Mouse (Mus musculus): ENCODE measurements around the gene Sh3bgrl. TPM values are rescaled to one million over a fixed set of nuclear protein-coding genes. Genes with fewer than 3 reads are reported as not detected.

Sh3bgrl gene
- polyA plus RNA-seq, 1 experiment from 2014 or later = 121 TPM

DNA sequence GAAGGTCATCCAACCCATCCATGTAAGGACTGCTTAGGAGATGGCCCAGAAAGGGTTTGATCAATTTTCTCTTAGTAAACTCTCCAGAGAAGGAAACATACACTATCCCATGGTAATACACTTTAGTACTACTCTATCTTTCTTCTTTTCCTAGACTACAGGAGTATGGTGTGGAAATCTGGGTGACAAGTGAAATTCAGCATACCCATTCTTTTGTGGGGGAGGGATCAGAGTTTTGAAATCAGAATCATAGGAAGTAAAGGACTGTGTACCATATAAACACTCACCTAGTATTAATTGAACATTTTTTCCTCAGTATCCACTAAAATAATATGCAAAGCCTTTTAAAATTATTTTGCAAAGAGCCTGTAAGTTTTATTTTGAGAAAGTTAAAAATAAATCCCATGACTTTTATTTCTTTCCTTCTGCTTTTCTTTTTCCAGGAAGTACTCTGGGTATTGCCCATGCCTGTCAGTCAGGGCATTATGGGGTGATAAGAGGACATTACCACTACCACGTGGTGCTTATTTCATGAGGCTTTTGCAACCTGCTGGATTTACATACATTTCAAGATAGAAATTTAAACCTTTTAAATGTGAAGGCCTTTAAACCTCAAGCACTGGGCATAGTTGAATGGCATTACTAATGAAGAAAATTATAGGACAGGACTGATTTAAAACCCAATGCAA lies 13.1 kb downstream of the Sh3bgrl start:
- Histone ChIP-seq H3K9me3 (ENCODE audit: low read length) (no peaks in the 10 kb centered on the region), H3K4me1 (ENCODE audit: insufficient read depth, low read length) (no peaks in the 10 kb centered on the region), H3K4me2 (replicated peaks; ENCODE audit: low read depth, low read length) (no peak overlapping the region), H3K9ac (replicated peaks; ENCODE audit: low read length) (no peak overlapping the region), H3K36me3 (ENCODE audit: insufficient read depth, low read length) (no peaks in the 10 kb centered on the region), H3K4me3 (ENCODE audit: low read length) (no peak overlapping the region), H3K27me3 (ENCODE audit: insufficient read depth, low read length) (no peaks in the 10 kb centered on the region), H3K27ac (ENCODE audit: low read length) (no peak overlapping the region)
- no peak for ATAC-seq (ENCODE audit: low FRiP score, low TSS enrichment)
- 46% methylated on average over 1 of the region's 1 CpGs for WGBS

DNA sequence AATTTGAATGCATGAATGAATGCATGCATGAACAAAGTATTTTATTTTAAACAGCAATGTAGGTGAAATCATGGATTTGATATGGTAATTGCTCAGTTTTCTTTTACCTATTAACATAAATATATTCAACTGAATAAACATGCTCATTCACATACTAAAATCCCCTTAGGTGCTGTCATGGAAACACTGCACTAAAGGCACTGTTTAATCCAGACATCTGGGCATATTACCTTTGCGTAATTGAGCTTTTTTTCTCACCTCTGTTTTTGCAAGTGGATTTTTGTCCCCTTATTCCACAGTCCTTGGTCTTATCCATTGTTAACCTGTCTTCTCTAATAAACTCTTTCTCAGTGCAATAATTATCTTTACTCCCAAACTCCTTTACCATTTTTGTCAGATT lies 17.7 kb downstream of the Sh3bgrl start:
- no peaks in the 10 kb centered on the region for H3K9me3 ChIP-seq (ENCODE audit: low read length)
- 88% methylated on average over 1 of the region's 1 CpGs for WGBS
- no peak overlapping the region for H3K27ac ChIP-seq (ENCODE audit: low read length)
- H3K4me2 ChIP-seq (replicated peaks; ENCODE audit: low read depth, low read length) = no peak overlapping the region
- H3K4me3 ChIP-seq (ENCODE audit: low read length) = no peak overlapping the region
- H3K4me1 ChIP-seq (ENCODE audit: insufficient read depth, low read length) = no peaks in the 10 kb centered on the region
- no peaks in the 10 kb centered on the region for H3K27me3 ChIP-seq (ENCODE audit: insufficient read depth, low read length)
- H3K36me3 ChIP-seq (ENCODE audit: insufficient read depth, low read length) = no peaks in the 10 kb centered on the region
- H3K9ac ChIP-seq (replicated peaks; ENCODE audit: low read length) = no peak overlapping the region
- no peak for ATAC-seq (ENCODE audit: low FRiP score, low TSS enrichment)

DNA sequence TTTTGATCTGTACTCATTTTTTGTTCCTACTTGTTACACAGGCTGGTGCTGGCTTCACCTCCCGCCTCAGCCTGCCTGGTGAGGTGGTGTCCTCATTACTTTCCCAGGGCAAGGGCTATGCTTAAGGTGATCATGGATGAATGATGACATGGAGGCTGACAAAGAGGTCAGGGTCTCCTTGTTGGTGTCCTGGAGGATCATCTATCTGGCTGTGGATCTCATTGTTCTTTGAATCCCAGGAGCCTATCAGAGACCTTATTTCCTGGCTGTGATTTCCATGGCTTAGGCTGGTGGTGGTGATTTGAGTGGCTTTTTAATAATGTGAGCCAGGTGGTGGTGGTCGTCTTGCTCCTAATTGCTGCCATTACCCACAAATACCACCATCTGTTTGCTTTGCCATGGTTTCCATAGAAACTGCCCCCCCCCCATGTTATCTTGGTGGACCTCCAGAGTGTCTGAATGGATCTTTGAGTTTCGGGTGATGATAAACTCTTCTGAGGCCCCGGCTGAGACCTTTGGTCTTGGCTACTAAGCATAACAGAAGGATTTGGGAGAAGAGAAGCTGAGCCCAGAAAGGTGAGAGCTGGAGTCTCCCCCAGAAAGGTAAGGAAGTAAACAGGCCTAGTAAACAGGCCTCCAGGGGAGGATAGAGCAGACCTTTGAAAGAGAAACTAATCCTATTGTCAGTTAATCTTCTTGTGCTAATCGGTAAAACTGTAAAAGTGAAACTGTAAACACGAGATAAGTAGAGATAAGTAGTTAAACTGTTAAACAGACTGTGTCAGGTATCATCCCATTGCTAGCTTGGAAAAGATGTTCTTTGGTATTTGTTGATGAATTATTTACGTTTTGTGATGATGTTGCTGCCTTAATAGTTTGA lies 18.5 kb downstream of the Sh3bgrl start:
- no peak overlapping the region for H3K4me3 ChIP-seq (ENCODE audit: low read length)
- no peak overlapping the region for H3K9ac ChIP-seq (replicated peaks; ENCODE audit: low read length)
- no peaks in the 10 kb centered on the region for H3K4me1 ChIP-seq (ENCODE audit: insufficient read depth, low read length)
- no peaks in the 10 kb centered on the region for H3K36me3 ChIP-seq (ENCODE audit: insufficient read depth, low read length)
- no peak overlapping the region for H3K27ac ChIP-seq (ENCODE audit: low read length)
- H3K9me3 ChIP-seq (ENCODE audit: low read length) = no peaks in the 10 kb centered on the region
- ATAC-seq (ENCODE audit: low FRiP score, low TSS enrichment) = no peak
- WGBS = 48% methylated on average over 7 of the region's 7 CpGs
- no peaks in the 10 kb centered on the region for H3K27me3 ChIP-seq (ENCODE audit: insufficient read depth, low read length)
- no peak overlapping the region for H3K4me2 ChIP-seq (replicated peaks; ENCODE audit: low read depth, low read length)

DNA sequence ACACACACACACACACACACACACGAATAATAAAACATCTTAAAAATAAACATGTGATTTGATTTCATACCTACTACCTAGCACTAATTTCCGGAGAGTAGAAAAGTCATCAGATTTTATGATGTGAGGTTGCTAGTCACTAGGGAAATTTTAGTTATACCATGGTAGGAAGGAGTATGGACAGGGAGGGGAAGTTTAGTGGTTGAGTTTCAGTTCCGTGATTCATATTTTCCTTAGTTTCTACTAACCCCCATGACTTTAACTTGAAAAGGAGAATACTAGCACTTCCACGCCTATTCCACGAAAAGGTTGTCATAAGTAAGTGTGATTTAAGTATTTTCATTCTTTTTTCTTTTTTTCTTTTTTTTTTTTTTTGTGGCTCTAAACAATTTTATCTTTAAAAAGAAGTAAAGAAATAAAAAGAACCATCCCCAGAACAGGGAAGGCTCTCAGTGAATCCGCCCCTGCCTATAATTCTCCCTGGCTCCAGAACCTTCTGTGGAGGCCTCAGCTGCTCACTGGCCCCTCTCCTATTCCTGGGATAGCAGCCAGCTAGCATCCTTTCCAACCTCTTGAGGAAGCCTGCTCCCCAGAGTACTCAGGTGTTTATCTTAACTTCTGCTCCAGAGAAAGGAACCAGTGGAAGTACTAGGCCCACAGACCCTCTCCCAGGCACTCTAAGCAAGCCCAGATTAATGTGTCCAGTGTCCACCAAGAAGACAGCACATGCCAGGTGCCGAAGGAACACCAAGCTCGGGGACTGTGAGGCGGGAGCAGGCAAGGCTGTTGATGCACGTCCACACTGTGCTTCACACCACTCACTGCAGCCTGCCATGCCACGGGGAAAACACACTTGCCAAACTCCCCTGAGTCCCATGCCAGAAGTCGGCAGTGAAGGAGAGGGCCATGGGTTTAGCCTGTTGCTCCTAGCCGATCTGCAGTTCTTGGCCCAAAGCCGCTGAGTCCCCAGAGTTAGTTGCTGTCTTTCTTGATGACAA lies 25.0 kb downstream of the Sh3bgrl start:
- WGBS = 76% methylated on average over 14 of the region's 14 CpGs
- ATAC-seq (ENCODE audit: low FRiP score, low TSS enrichment) = peak; percentile 70; the same call in 1 of the 2 replicates
- Histone ChIP-seq H3K9ac (replicated peaks; ENCODE audit: low read length) (no peak overlapping the region), H3K9me3 (ENCODE audit: low read length) (no peaks in the 10 kb centered on the region), H3K4me3 (ENCODE audit: low read length) (no peak overlapping the region), H3K36me3 (ENCODE audit: insufficient read depth, low read length) (no peaks in the 10 kb centered on the region), H3K27ac (ENCODE audit: low read length) (no peak overlapping the region), H3K4me1 (ENCODE audit: insufficient read depth, low read length) (0 out of 2 replicates have a peak, but pooled peaks cover 3% of the 10 kb centered on the region), H3K4me2 (replicated peaks; ENCODE audit: low read depth, low read length) (no peak overlapping the region), H3K27me3 (ENCODE audit: insufficient read depth, low read length) (no peaks in the 10 kb centered on the region)

DNA sequence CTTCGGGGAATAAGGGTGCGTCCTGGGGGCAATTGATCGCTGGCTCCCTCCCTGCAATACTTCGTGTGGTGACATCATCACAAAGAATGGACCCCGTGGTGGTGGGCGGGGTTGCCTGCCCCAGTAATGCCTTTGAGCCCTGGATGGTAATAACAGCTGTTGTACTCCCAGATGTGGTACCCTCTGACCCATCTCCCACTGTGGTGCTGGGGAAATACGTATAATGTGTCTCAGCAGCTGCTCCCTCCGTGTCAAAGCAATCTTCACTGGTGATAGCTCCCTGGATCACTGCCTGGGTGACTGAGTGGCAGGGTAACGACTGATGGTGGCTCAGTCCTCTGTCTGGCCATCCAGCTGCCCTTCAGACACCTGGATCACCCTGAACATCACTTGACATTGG lies 26.0 kb downstream of the Sh3bgrl start:
- no peak overlapping the region for H3K9ac ChIP-seq (replicated peaks; ENCODE audit: low read length)
- no peaks in the 10 kb centered on the region for H3K27me3 ChIP-seq (ENCODE audit: insufficient read depth, low read length)
- WGBS = 46% methylated on average over 9 of the region's 9 CpGs
- no peaks in the 10 kb centered on the region for H3K36me3 ChIP-seq (ENCODE audit: insufficient read depth, low read length)
- no peaks in the 10 kb centered on the region for H3K9me3 ChIP-seq (ENCODE audit: low read length)
- H3K4me2 ChIP-seq (replicated peaks; ENCODE audit: low read depth, low read length) = no peak overlapping the region
- 0 out of 2 replicates have a peak, but pooled peaks cover 3% of the 10 kb centered on the region for H3K4me1 ChIP-seq (ENCODE audit: insufficient read depth, low read length)
- no peak overlapping the region for H3K27ac ChIP-seq (ENCODE audit: low read length)
- no peak overlapping the region for H3K4me3 ChIP-seq (ENCODE audit: low read length)
- ATAC-seq (ENCODE audit: low FRiP score, low TSS enrichment) = 0 out of 2 replicates have a peak, but pooled peaks have one; percentile 15

DNA sequence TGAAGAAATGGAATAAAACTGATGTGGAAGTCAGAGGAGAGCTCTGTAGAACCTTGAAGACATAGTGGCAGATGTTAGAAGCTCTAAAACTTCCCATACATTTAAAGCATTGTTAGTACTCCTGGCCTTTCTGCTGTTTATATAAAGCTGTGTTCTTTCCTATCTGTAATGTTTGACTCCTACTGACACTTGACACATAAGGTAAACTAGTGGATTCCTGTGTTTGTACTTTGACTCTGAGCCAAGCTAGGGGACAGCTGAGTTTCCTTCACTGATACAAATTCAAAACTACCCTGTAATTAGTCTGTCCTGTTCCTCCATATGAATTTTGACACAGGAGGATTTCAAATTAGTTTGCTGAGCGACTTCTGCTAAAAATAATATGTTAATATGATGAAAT lies 27.5 kb downstream of the Sh3bgrl start:
- no peak for ATAC-seq (ENCODE audit: low FRiP score, low TSS enrichment)
- 55% methylated on average over 1 of the region's 1 CpGs for WGBS

DNA sequence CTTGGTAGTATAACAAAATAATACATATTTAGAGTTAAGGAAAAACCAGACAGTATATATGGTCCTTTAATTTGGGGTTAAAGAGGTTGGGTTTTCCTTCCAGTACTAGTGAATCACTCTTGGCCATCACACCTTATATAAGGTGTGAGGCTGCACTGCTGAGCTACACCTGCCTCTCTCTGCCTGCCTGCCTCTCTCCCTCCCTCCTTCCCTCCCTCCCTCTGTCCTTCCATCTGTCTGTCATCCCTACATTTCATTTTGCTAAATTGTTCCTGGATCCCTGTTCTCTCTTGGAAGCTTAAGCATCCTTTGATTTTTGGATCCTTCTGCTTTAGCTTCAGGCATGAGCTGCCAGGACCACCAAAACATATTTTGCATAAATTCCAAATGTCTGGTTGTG lies 28.6 kb downstream of the Sh3bgrl start:
- no peaks in the 10 kb centered on the region for H3K36me3 ChIP-seq (ENCODE audit: insufficient read depth, low read length)
- H3K27me3 ChIP-seq (ENCODE audit: insufficient read depth, low read length) = no peaks in the 10 kb centered on the region
- H3K27ac ChIP-seq (ENCODE audit: low read length) = no peak overlapping the region
- no peak overlapping the region for H3K4me2 ChIP-seq (replicated peaks; ENCODE audit: low read depth, low read length)
- 0 out of 2 replicates have a peak, but pooled peaks cover 3% of the 10 kb centered on the region for H3K4me1 ChIP-seq (ENCODE audit: insufficient read depth, low read length)
- ATAC-seq (ENCODE audit: low FRiP score, low TSS enrichment) = no peak
- no peak overlapping the region for H3K4me3 ChIP-seq (ENCODE audit: low read length)
- H3K9ac ChIP-seq (replicated peaks; ENCODE audit: low read length) = no peak overlapping the region
- no peaks in the 10 kb centered on the region for H3K9me3 ChIP-seq (ENCODE audit: low read length)

More for the DNA sequence above, 27.5 kb downstream of the Sh3bgrl start:
- Histone ChIP-seq H3K9ac (replicated peaks; ENCODE audit: low read length) (no peak overlapping the region), H3K36me3 (ENCODE audit: insufficient read depth, low read length) (no peaks in the 10 kb centered on the region), H3K9me3 (ENCODE audit: low read length) (no peaks in the 10 kb centered on the region), H3K27me3 (ENCODE audit: insufficient read depth, low read length) (no peaks in the 10 kb centered on the region), H3K4me3 (ENCODE audit: low read length) (no peak overlapping the region), H3K27ac (ENCODE audit: low read length) (no peak overlapping the region), H3K4me1 (ENCODE audit: insufficient read depth, low read length) (0 out of 2 replicates have a peak, but pooled peaks cover 3% of the 10 kb centered on the region), H3K4me2 (replicated peaks; ENCODE audit: low read depth, low read length) (no peak overlapping the region)

DNA sequence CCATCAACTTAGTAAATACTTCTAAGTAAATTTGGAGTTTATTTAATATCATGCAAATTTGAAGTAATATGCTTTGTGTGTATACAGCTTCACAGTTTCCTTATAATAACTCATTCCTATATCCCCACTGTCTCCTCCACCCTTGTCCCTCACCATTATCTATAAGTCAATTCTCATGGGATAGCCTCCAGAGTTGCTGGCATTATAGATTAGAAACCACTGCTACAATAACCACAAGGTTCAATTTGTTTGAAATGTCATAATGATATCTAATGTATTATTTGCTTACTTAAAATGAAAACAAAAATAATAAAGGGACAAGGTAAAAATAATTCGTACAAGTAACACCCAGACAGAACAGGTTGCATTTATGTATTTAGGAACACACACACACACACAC lies 31.7 kb downstream of the Sh3bgrl start:
- H3K27me3 ChIP-seq (ENCODE audit: insufficient read depth, low read length) = no peaks in the 10 kb centered on the region
- H3K9me3 ChIP-seq (ENCODE audit: low read length) = no peaks in the 10 kb centered on the region
- H3K4me1 ChIP-seq (ENCODE audit: insufficient read depth, low read length) = 0 out of 2 replicates have a peak, but pooled peaks cover 3% of the 10 kb centered on the region
- H3K9ac ChIP-seq (replicated peaks; ENCODE audit: low read length) = no peak overlapping the region
- WGBS = 86% methylated on average over 1 of the region's 1 CpGs
- H3K4me3 ChIP-seq (ENCODE audit: low read length) = no peak overlapping the region
- no peak overlapping the region for H3K27ac ChIP-seq (ENCODE audit: low read length)
- no peak for ATAC-seq (ENCODE audit: low FRiP score, low TSS enrichment)
- H3K36me3 ChIP-seq (ENCODE audit: insufficient read depth, low read length) = no peaks in the 10 kb centered on the region
- H3K4me2 ChIP-seq (replicated peaks; ENCODE audit: low read depth, low read length) = no peak overlapping the region

DNA sequence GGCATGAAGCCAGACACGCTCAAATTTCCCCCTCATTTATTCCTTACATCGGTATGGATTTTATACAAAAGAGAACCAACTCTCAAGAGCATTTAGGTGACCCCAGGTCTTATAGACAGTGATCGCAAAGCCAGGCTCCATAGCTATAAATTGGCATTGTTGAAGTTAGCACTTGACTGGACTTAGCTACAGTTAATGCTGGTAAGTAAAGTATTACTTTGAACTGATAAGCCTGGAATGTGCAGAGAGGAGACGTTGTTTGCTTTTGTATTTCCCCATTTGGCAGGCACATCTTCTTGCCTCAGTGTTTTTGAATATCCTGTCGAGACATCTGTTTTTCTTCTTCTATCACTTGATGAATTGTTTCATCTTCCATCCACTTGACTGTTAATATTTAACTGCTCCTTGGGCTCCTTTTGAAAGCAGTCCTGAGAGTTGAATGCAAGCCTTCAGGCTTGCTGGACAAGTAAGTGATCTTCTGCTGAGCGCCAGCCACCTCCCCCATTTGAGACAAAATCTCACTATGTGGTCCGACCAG lies 32.5 kb downstream of the Sh3bgrl start:
- ATAC-seq (ENCODE audit: low FRiP score, low TSS enrichment) = no peak
- Histone ChIP-seq H3K4me3 (ENCODE audit: low read length) (no peak overlapping the region), H3K27ac (ENCODE audit: low read length) (no peak overlapping the region), H3K27me3 (ENCODE audit: insufficient read depth, low read length) (no peaks in the 10 kb centered on the region), H3K9me3 (ENCODE audit: low read length) (no peaks in the 10 kb centered on the region), H3K4me1 (ENCODE audit: insufficient read depth, low read length) (no peaks in the 10 kb centered on the region), H3K4me2 (replicated peaks; ENCODE audit: low read depth, low read length) (no peak overlapping the region), H3K9ac (replicated peaks; ENCODE audit: low read length) (no peak overlapping the region), H3K36me3 (ENCODE audit: insufficient read depth, low read length) (no peaks in the 10 kb centered on the region)
- WGBS = 58% methylated on average over 7 of the region's 7 CpGs

Data from kidney, embryonic 16.5 days (tissue).